Mouse (Mus musculus): ENCODE data around the gene Thra. TPM values are rescaled to one million over a fixed set of nuclear protein-coding genes. Genes with fewer than 3 reads are reported as not detected.

Gene Thra
- polyA plus RNA-seq, 1 experiment from 2014 or later = 42.7 TPM

DNA sequence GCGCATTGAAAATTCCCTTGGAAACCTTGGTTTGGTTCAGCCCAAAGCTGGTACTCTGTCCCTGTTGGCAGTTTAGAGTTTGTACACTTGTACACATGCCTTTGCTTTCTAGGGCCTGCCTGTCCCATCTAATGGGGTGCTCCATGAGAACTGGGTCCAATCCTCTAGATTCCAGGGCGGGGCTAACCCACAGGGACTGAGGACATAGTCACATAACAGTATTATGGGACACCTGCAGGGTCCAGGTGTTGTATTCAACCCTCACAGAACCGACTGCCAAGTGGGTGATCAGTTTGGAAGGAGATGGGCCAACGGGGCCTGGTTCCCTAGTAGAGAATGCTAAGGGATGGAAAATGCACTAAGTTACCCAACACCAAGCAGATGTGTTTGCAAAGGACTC lies 21.5 kb downstream of the Thra start:
- Histone ChIP-seq H3K27me3 (replicated peaks) (no peaks in the 10 kb centered on the region), H3K4me3 (replicated peaks) (no peak overlapping the region), H3K4me2 (no peak overlapping the region), H3K9me3 (no peaks in the 10 kb centered on the region), H3K27ac (no peak overlapping the region), H3K9ac (no peak overlapping the region), H3K36me3 (peaks cover 57% of the 10 kb centered on the region), H3K4me1 (peaks cover 30% of the 10 kb centered on the region)
- no peak for ATAC-seq (ENCODE audit: insufficient read depth, low FRiP score, low read depth)
- WGBS = 97% methylated on average over 4 of the region's 4 CpGs

- Histone ChIP-seq H3K4me1 (peaks cover 40% of the 10 kb centered on the region), H3K9ac (no peak overlapping the region), H3K27ac (peak overlapping the region; percentile 83), H3K4me3 (replicated peaks) (no peak overlapping the region), H3K4me2 (no peak overlapping the region), H3K9me3 (no peaks in the 10 kb centered on the region), H3K36me3 (peaks cover 49% of the 10 kb centered on the region), H3K27me3 (replicated peaks) (no peaks in the 10 kb centered on the region)
- WGBS = 61% methylated on average over 17 of the region's 17 CpGs
- ATAC-seq (ENCODE audit: insufficient read depth, low FRiP score, low read depth) = peak; percentile 41; the same call in 1 of the 2 replicates
Measured at GRCm38 (mm10) chr11:98762756-98763501, 22.5 kb downstream of the Thra start.

GRCm38 (mm10) chr11:98763502-98763861 lies 23.0 kb downstream of the Thra start:
- no peak overlapping the region for H3K9ac ChIP-seq
- ATAC-seq (ENCODE audit: insufficient read depth, low FRiP score, low read depth) = no peak
- H3K4me3 ChIP-seq (replicated peaks) = no peak overlapping the region
- H3K27me3 ChIP-seq (replicated peaks) = no peaks in the 10 kb centered on the region
- H3K9me3 ChIP-seq = no peaks in the 10 kb centered on the region
- 87% methylated on average over 8 of the region's 8 CpGs for WGBS
- H3K4me1 ChIP-seq = peaks cover 45% of the 10 kb centered on the region
- H3K36me3 ChIP-seq = peaks cover 48% of the 10 kb centered on the region
- no peak overlapping the region for H3K4me2 ChIP-seq
- H3K27ac ChIP-seq = peak overlapping the region; percentile 83

DNA sequence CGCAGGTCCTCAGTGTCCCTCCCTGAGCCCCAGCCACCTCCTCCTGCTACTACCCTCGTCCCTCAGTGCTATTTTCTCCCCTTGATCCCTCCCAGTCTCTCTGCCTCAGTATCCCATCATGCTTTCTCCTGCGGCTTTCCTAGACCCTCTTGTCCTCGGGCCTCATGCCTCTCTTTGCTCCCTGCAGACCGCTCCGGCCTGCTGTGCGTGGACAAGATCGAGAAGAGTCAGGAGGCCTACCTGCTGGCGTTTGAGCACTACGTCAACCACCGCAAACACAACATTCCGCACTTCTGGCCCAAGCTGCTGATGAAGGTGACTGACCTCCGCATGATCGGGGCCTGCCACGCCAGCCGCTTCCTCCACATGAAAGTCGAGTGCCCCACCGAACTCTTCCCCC lies 23.7 kb downstream of the Thra start:
- no peak overlapping the region for H3K4me3 ChIP-seq (replicated peaks)
- no peak overlapping the region for H3K9ac ChIP-seq
- H3K4me2 ChIP-seq = no peak overlapping the region
- 81% methylated on average over 18 of the region's 18 CpGs for WGBS
- H3K27ac ChIP-seq = peak overlapping the region; percentile 83; the same call in 1 of the 2 replicates
- H3K36me3 ChIP-seq = peaks cover 50% of the 10 kb centered on the region
- no peaks in the 10 kb centered on the region for H3K9me3 ChIP-seq
- no peaks in the 10 kb centered on the region for H3K27me3 ChIP-seq (replicated peaks)
- H3K4me1 ChIP-seq = peaks cover 51% of the 10 kb centered on the region
- no peak for ATAC-seq (ENCODE audit: insufficient read depth, low FRiP score, low read depth)

GRCm38 (mm10) chr11:98764746-98765145 lies 24.3 kb downstream of the Thra start:
- H3K4me3 ChIP-seq (replicated peaks) = no peak overlapping the region
- H3K36me3 ChIP-seq = peaks cover 53% of the 10 kb centered on the region
- peaks cover 53% of the 10 kb centered on the region for H3K4me1 ChIP-seq
- no peak for ATAC-seq (ENCODE audit: insufficient read depth, low FRiP score, low read depth)
- no peak overlapping the region for H3K27ac ChIP-seq
- no peak overlapping the region for H3K4me2 ChIP-seq
- H3K27me3 ChIP-seq (replicated peaks) = no peaks in the 10 kb centered on the region
- no peak overlapping the region for H3K9ac ChIP-seq
- H3K9me3 ChIP-seq = no peaks in the 10 kb centered on the region

- H3K9ac ChIP-seq = no peak overlapping the region
Measured at GRCm38 (mm10) chr11:98765421-98766309, 25.2 kb downstream of the Thra start.

GRCm38 (mm10) chr11:98766346-98766745 lies 25.9 kb downstream of the Thra start:
- peaks cover 45% of the 10 kb centered on the region for H3K36me3 ChIP-seq
- no peak for ATAC-seq (ENCODE audit: insufficient read depth, low FRiP score, low read depth)
- H3K27me3 ChIP-seq (replicated peaks) = no peaks in the 10 kb centered on the region
- no peak overlapping the region for H3K4me2 ChIP-seq
- H3K4me1 ChIP-seq = peaks cover 53% of the 10 kb centered on the region
- no peaks in the 10 kb centered on the region for H3K9me3 ChIP-seq
- no peak overlapping the region for H3K27ac ChIP-seq
- H3K9ac ChIP-seq = no peak overlapping the region
- no peak overlapping the region for H3K4me3 ChIP-seq (replicated peaks)
- 25% methylated on average over 2 of the region's 2 CpGs for WGBS

More at GRCm38 (mm10) chr11:98765421-98766309, 25.2 kb downstream of the Thra start:
- Histone ChIP-seq H3K27ac (peak overlapping the region; percentile 40), H3K9me3 (no peaks in the 10 kb centered on the region), H3K4me2 (0 out of 2 replicates have a peak overlapping the region, but pooled peaks have one; percentile 5), H3K36me3 (peaks cover 48% of the 10 kb centered on the region), H3K4me1 (peaks cover 53% of the 10 kb centered on the region), H3K4me3 (replicated peaks) (no peak overlapping the region), H3K27me3 (replicated peaks) (no peaks in the 10 kb centered on the region)
- WGBS = 48% methylated on average over 8 of the region's 9 CpGs
- ATAC-seq (ENCODE audit: insufficient read depth, low FRiP score, low read depth) = no peak

DNA sequence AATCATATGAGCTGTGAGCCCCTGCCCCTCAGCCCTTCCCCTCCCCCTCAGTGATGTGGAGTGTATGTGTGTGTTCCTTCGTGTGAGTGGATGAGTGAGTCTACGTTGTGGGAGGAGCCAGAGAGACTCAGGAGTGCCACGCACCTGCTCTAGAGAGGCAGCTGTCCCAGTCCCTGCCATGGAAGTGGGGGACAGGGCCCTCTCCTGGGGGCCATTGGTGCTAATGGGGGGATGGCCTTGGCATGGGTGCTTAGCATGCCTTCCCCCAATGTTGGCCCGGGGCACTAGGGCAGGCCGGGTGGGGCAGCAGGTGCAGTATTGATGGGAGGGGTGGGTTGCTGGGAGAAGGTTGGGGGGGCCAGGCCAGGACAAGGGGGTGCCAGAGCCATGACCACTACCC lies 26.4 kb downstream of the Thra start:
- Histone ChIP-seq H3K27me3 (replicated peaks) (no peaks in the 10 kb centered on the region), H3K4me3 (replicated peaks) (no peak overlapping the region), H3K4me1 (peaks cover 56% of the 10 kb centered on the region), H3K4me2 (0 out of 2 replicates have a peak overlapping the region, but pooled peaks have one; percentile 43), H3K9me3 (no peaks in the 10 kb centered on the region), H3K9ac (no peak overlapping the region), H3K36me3 (peaks cover 42% of the 10 kb centered on the region), H3K27ac (peak overlapping the region; percentile 41; the same call in 1 of the 2 replicates)
- 49% methylated on average over 5 of the region's 5 CpGs for WGBS
- no peak for ATAC-seq (ENCODE audit: insufficient read depth, low FRiP score, low read depth)

GRCm38 (mm10) chr11:98767276-98767675 lies 26.8 kb downstream of the Thra start:
- WGBS = 20% methylated on average over 9 of the region's 9 CpGs
- H3K4me3 ChIP-seq (replicated peaks) = no peak overlapping the region
- peaks cover 56% of the 10 kb centered on the region for H3K4me1 ChIP-seq
- H3K27me3 ChIP-seq (replicated peaks) = no peaks in the 10 kb centered on the region
- peak overlapping the region; percentile 43; the same call in 1 of the 2 replicates for H3K4me2 ChIP-seq
- no peaks in the 10 kb centered on the region for H3K9me3 ChIP-seq
- H3K9ac ChIP-seq = no peak overlapping the region; the same call in 1 of the 2 replicates
- H3K36me3 ChIP-seq = peaks cover 38% of the 10 kb centered on the region
- no peak for ATAC-seq (ENCODE audit: insufficient read depth, low FRiP score, low read depth)
- peak overlapping the region; percentile 41; the same call in 1 of the 2 replicates for H3K27ac ChIP-seq

DNA sequence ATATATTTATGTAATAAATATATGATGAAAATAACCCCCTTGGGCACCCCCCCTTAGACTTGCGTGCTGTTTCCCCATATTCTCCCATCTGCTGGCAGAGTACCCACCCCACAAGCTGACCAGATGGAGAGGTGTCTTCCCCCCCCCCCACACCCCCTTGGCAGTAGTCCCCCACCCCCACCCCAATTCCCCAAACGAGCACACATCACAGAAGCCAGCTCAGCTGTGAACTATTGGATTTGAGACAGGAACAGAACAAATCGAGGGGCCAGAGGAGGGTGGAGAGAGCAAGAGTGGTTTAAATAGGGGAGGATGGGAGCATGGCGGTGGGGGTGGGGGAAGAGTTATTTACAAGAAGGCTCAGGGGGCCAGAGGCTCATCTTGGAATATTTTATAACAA lies 27.3 kb downstream of the Thra start:
- ATAC-seq (ENCODE audit: insufficient read depth, low FRiP score, low read depth) = no peak
- 19% methylated on average over 4 of the region's 4 CpGs for WGBS
- Histone ChIP-seq H3K4me3 (replicated peaks) (peak overlapping the region; percentile 11), H3K27ac (peak overlapping the region; percentile 69), H3K36me3 (peaks cover 36% of the 10 kb centered on the region), H3K4me2 (peak overlapping the region; percentile 43), H3K4me1 (peaks cover 57% of the 10 kb centered on the region), H3K9ac (no peak overlapping the region), H3K27me3 (replicated peaks) (no peaks in the 10 kb centered on the region), H3K9me3 (no peaks in the 10 kb centered on the region)

DNA sequence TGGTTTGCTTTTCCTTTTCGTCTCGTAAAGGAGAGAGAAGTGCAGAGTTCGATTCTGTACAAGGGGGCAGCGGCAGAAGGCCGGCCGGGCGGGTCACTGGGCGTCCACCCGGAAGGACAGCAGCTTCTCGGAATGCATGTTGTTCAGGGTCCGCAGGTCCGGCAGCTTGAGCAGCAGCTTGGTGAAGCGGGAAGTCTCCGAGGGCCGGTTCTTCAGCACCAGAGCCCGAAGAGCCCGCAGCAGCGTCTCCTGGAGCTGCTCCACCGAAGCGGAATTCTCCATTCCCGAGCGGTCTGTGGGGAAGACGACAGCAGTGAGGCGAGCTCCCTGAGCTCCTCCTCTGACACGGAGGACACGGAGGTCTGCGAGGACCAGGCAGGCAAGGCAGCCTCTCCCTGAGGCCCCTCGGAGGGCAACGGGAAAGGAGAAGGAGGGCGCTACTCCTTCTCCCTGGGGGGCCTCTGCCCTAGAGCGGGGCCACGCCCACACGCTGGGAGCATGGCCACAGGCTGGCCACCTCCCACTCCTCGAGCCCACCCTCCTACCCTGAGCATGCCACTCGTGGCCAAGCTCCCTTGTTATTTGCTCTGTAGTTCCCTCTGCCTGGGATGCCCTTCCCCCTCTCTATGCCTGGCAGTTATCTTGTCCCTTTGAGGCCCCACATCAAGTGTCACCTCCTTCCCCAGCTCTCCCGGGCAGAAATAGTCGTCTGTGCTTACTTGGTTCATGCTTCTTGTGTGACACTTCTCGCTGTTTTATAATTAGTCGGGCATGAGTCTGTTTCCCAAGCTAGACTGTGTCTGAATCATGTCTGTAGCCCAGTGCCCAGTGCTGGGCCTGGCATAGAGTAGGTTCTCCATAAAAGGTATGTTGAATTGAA lies 27.9 kb downstream of the Thra start:
- peak overlapping the region; percentile 69 for H3K27ac ChIP-seq
- 30% methylated on average over 39 of the region's 39 CpGs for whole genome bisulfite sequencing
- H3K9me3 ChIP-seq = no peaks in the 10 kb centered on the region
- H3K4me1 ChIP-seq = peaks cover 59% of the 10 kb centered on the region
- no peaks in the 10 kb centered on the region for H3K27me3 ChIP-seq (replicated peaks)
- H3K4me2 ChIP-seq = peak overlapping the region; percentile 43
- H3K9ac ChIP-seq = no peak overlapping the region
- H3K4me3 ChIP-seq (replicated peaks) = peak overlapping the region; percentile 11
- peak; percentile 15; the same call in 1 of the 2 replicates for ATAC-seq (ENCODE audit: insufficient read depth, low FRiP score, low read depth)
- peaks cover 30% of the 10 kb centered on the region for H3K36me3 ChIP-seq
